ENCODE assay signal across 34 mouse cellular contexts in the genomic region with DNA sequence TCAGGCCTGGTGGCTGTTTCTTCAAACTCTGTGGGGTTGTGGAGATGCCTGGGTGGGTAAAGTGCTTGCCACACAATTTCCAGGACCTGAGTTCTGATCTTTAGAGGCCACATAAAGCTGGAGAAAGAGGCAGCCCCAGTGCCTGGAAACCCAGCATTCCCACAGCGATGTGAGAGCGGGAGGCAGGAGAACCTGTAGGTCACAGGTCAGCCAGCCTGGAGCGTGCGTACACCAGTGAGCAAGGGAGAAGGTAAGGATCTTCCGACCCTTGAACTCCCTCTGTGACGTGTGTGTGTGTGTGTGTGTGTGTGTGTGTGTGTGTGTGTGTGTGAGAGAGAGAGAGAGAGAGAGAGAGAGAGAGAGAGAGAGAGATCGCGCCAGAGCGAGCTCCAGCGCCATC. TPM values are rescaled to one million over a fixed set of nuclear protein-coding genes. Genes with fewer than 3 reads are reported as not detected.
DNase-seq lines count a peak whose midpoint lies in the region; ATAC-seq and TF ChIP-seq lines count a peak whose summit lies in the region.
"Had no signal": no experiment of that assay in that cellular context is flagged by ENCODE, and none has a peak within 500 bp of the region (broad histone marks: within the 10 kb centered on the region; RNA-seq: fewer than 3 reads in every experiment).

No protein-coding gene starts in this region.

- H3K36me3 ChIP-seq in heart, embryonic 13.5 days, result no peaks in the 10 kb centered on the region
- no peaks in the 10 kb centered on the region for H3K36me3 ChIP-seq in liver, adult 2 months (ENCODE audit: control insufficient read depth, insufficient read depth, low read length)
- H3K36me3 ChIP-seq in liver, embryonic 11.5 days (ENCODE audit: control insufficient read depth, insufficient read depth, low read length), result no peaks in the 10 kb centered on the region
- H3K36me3 ChIP-seq in ES-Bruce4 (ENCODE audit: control insufficient read depth, insufficient read depth, low read length, poor library complexity, severe bottlenecking), result no peaks in the 10 kb centered on the region
- H3K36me3 ChIP-seq in limb, embryonic 11.5 days (ENCODE audit: control insufficient read depth, insufficient read depth, low read length), result no peaks in the 10 kb centered on the region
- H3K36me3 ChIP-seq: embryonic facial prominence, embryonic 10.5 days; embryonic facial prominence, embryonic 13.5 days; forebrain, embryonic 12.5 days; forebrain, embryonic 15.5 days; G1E; heart, embryonic 15.5 days; hindbrain, embryonic 13.5 days had no signal

- H3K4me3 ChIP-seq in heart, embryonic 13.5 days, result no peak overlapping the region
- H3K4me3 ChIP-seq in liver, adult 2 months (ENCODE audit: insufficient read depth, low read depth, low read length), result no peak overlapping the region
- no peak overlapping the region for H3K4me3 ChIP-seq in liver, embryonic 11.5 days (ENCODE audit: low read depth, low read length)
- peak overlapping the region; percentile 56 for H3K4me3 ChIP-seq in ES-Bruce4 (ENCODE audit: low read depth, low read length)
- no peak overlapping the region for H3K4me3 ChIP-seq in limb, embryonic 11.5 days (ENCODE audit: low read depth, low read length)
- H3K4me3 ChIP-seq: embryonic facial prominence, embryonic 10.5 days; embryonic facial prominence, embryonic 13.5 days; erythroblast, embryonic 14.5 days; forebrain, embryonic 12.5 days; forebrain, embryonic 15.5 days; heart, embryonic 15.5 days; hindbrain, embryonic 10.5 days; hindbrain, embryonic 13.5 days had no signal

- no peak overlapping the region for H3K4me2 ChIP-seq in heart, embryonic 13.5 days
- H3K4me2 ChIP-seq in liver, embryonic 11.5 days, result no peak overlapping the region
- no peak overlapping the region for H3K4me2 ChIP-seq in limb, embryonic 11.5 days (ENCODE audit: low read depth, severe bottlenecking)
- H3K4me2 ChIP-seq: embryonic facial prominence, embryonic 13.5 days; forebrain, embryonic 12.5 days; forebrain, embryonic 15.5 days; heart, embryonic 11.5 days; heart, embryonic 15.5 days; hindbrain, embryonic 13.5 days had no signal

- no peak for ATAC-seq in heart, embryonic 13.5 days (ENCODE audit: extremely low read depth, insufficient number of reproducible peaks, low FRiP score, low TSS enrichment)
- no peak for ATAC-seq in liver, embryonic 11.5 days (replicated peaks; ENCODE audit: low FRiP score)
- no peak for ATAC-seq in limb, embryonic 11.5 days (ENCODE audit: insufficient number of reproducible peaks, low FRiP score, low TSS enrichment, low read depth)
- ATAC-seq: forebrain, embryonic 15.5 days; hindbrain, postnatal 0 days; inflammation-experienced regulatory T-cells, adult 6 months; Patski had no signal

- H3K9me3 ChIP-seq in heart, embryonic 13.5 days, result no peaks in the 10 kb centered on the region
- H3K9me3 ChIP-seq in liver, embryonic 11.5 days (ENCODE audit: control insufficient read depth, low read length), result no peaks in the 10 kb centered on the region
- no peaks in the 10 kb centered on the region for H3K9me3 ChIP-seq in ES-Bruce4 (replicated peaks; ENCODE audit: control insufficient read depth, insufficient read depth, low read length, poor library complexity, severe bottlenecking)
- no peaks in the 10 kb centered on the region for H3K9me3 ChIP-seq in limb, embryonic 11.5 days (ENCODE audit: control insufficient read depth, low read length)
- H3K9me3 ChIP-seq: embryonic facial prominence, embryonic 10.5 days; embryonic facial prominence, embryonic 13.5 days; forebrain, embryonic 12.5 days; forebrain, embryonic 15.5 days; heart, embryonic 15.5 days; hindbrain, embryonic 10.5 days; hindbrain, embryonic 13.5 days had no signal

- H3K9ac ChIP-seq in heart, embryonic 13.5 days, result peak overlapping the region; percentile 33; the same call in 1 of the 2 replicates
- H3K9ac ChIP-seq in liver, adult 2 months (ENCODE audit: low read depth, low read length), result no peak overlapping the region
- no peak overlapping the region for H3K9ac ChIP-seq in liver, embryonic 11.5 days (ENCODE audit: low read depth, low read length)
- 0 out of 2 replicates have a peak overlapping the region, but pooled peaks have one; percentile 18 for H3K9ac ChIP-seq in ES-Bruce4 (ENCODE audit: low read depth, poor library complexity, severe bottlenecking)
- H3K9ac ChIP-seq in limb, embryonic 11.5 days (ENCODE audit: low read length), result no peak overlapping the region
- H3K9ac ChIP-seq: embryonic facial prominence, embryonic 13.5 days; forebrain, embryonic 12.5 days; forebrain, embryonic 15.5 days; heart, embryonic 15.5 days; hindbrain, embryonic 13.5 days had no signal

- H3K4me1 ChIP-seq in heart, embryonic 13.5 days, result peaks cover 100% of the 10 kb centered on the region
- H3K4me1 ChIP-seq in liver, adult 2 months (ENCODE audit: control insufficient read depth, insufficient read depth, low read length), result peaks cover 3% of the 10 kb centered on the region
- peaks cover 18% of the 10 kb centered on the region for H3K4me1 ChIP-seq in liver, embryonic 11.5 days (replicated peaks; ENCODE audit: control insufficient read depth, insufficient read depth, low read length)
- peaks cover 15% of the 10 kb centered on the region for H3K4me1 ChIP-seq in ES-Bruce4 (ENCODE audit: control insufficient read depth, insufficient read depth, low read length)
- H3K4me1 ChIP-seq in limb, embryonic 11.5 days (ENCODE audit: control insufficient read depth, insufficient read depth, low read length), result peaks cover 77% of the 10 kb centered on the region

- no peak overlapping the region for H3K27ac ChIP-seq in heart, embryonic 13.5 days (replicated peaks)
- H3K27ac ChIP-seq in liver, adult 2 months (replicated peaks; ENCODE audit: insufficient read depth, low read depth, low read length), result no peak overlapping the region
- H3K27ac ChIP-seq in liver, embryonic 11.5 days (ENCODE audit: low read depth, low read length), result no peak overlapping the region
- no peak overlapping the region for H3K27ac ChIP-seq in ES-Bruce4 (ENCODE audit: insufficient read depth, low read length)
- H3K27ac ChIP-seq in limb, embryonic 11.5 days (replicated peaks; ENCODE audit: low read depth, low read length), result no peak overlapping the region
- H3K27ac ChIP-seq: embryonic facial prominence, embryonic 10.5 days; embryonic facial prominence, embryonic 13.5 days; forebrain, embryonic 12.5 days; forebrain, embryonic 15.5 days; heart, embryonic 15.5 days; hindbrain, embryonic 10.5 days; hindbrain, embryonic 13.5 days; hindbrain, postnatal 0 days had no signal

- TF ChIP-seq POLR2A in liver, adult 2 months (IDR thresholded peaks at IDR 0.05; ENCODE audit: extremely low read depth, insufficient read depth, low read length), result no peak
- TF ChIP-seq POLR2A in ES-Bruce4 (IDR thresholded peaks at IDR 0.05; ENCODE audit: insufficient read depth, low read length), result no peak

- H3K79me2 ChIP-seq in liver, adult 2 months (ENCODE audit: control insufficient read depth, insufficient read depth, low read length), result peaks cover 35% of the 10 kb centered on the region; the same call in 1 of the 2 replicates

- no peaks in the 10 kb centered on the region for H3K27me3 ChIP-seq in heart, embryonic 13.5 days (replicated peaks)
- H3K27me3 ChIP-seq in liver, adult 2 months (ENCODE audit: control insufficient read depth, insufficient read depth, low read length), result no peaks in the 10 kb centered on the region
- H3K27me3 ChIP-seq in liver, embryonic 11.5 days (replicated peaks; ENCODE audit: control insufficient read depth, insufficient read depth, low read length), result peaks cover 9% of the 10 kb centered on the region
- no peaks in the 10 kb centered on the region for H3K27me3 ChIP-seq in ES-Bruce4 (ENCODE audit: control insufficient read depth, insufficient read depth, low read length, poor library complexity, severe bottlenecking)
- no peaks in the 10 kb centered on the region for H3K27me3 ChIP-seq in limb, embryonic 11.5 days (ENCODE audit: control insufficient read depth, insufficient read depth, low read length)
- H3K27me3 ChIP-seq: CH12.LX; embryonic facial prominence, embryonic 13.5 days; forebrain, embryonic 12.5 days; forebrain, embryonic 15.5 days; heart, embryonic 15.5 days; hindbrain, embryonic 13.5 days; Patski had no signal

- WGBS in heart, embryonic 13.5 days, result 80% methylated on average over 10 of the region's 10 CpGs
- WGBS in liver, adult 2 months, result 55% methylated on average over 10 of the region's 10 CpGs
- 65% methylated on average over 10 of the region's 10 CpGs for WGBS in liver, embryonic 11.5 days
- WGBS in limb, embryonic 11.5 days, result 58% methylated on average over 10 of the region's 10 CpGs

- TF ChIP-seq EP300 in ES-Bruce4 (IDR thresholded peaks at IDR 0.05; ENCODE audit: insufficient read depth, low read depth, low read length), result no peak

- no peak for TF ChIP-seq CTCF in liver, adult 2 months (IDR thresholded peaks at IDR 0.05; ENCODE audit: low read depth, low read length)
- TF ChIP-seq CTCF in ES-Bruce4 (IDR thresholded peaks at IDR 0.05; ENCODE audit: low read depth, low read length), result no peak

- DNase-seq in heart, adult 18-20 months, result no peak
- DNase-seq in liver, adult 2 months (ENCODE audit: extremely low read depth, low read depth, low spot score), result peak; percentile 44
- DNase-seq in liver, embryonic 11.5 days (ENCODE audit: low spot score), result no peak
- peak; percentile 35 for DNase-seq in limb, embryonic 11.5 days (ENCODE audit: low spot score)
- DNase-seq in adrenal gland, adult 18-20 months (ENCODE audit: low spot score in 2 of 2), result no peak
- DNase-seq in adrenal gland, adult 8-10 months, result no peak
- DNase-seq: adrenal gland, adult 2 months; adrenal gland, postnatal 25 days; B cell, adult 2 months; cerebellum, adult 11-12 months; cerebellum, adult 9-10 months; cerebellum, postnatal 14 days; gastrocnemius, postnatal 10 days; gastrocnemius, postnatal 36 days; heart, postnatal 10 days; heart, postnatal 36 days; kidney, adult 11 months had no signal

RNA-seq across cellular contexts. Expression of gene Tead1, which starts 14.4 kb away (rescaled TPM):
- 25.2 and 29.3 TPM in 2 replicates for polyA plus RNA-seq in heart, embryonic 13.5 days (2015; fragmentation: Nextera tagmentation; extraction: Ambion mirVana)
- total RNA-seq in heart, adult 18-20 months (2021), result 100 to 1,000 TPM; 152 to 155 TPM
- 4.1 and 5.9 TPM in 2 replicates for total RNA-seq in liver, adult 2 months (2014; rRNA removed)
- polyA plus RNA-seq in liver, adult 2 months (2012; rRNA removed), result 2.2 and 2.3 TPM in 2 replicates
- 6.7 and 7.4 TPM in 2 replicates for polyA plus RNA-seq in liver, embryonic 11.5 days (2014; fragmentation: Nextera tagmentation; extraction: Ambion mirVana)
- polyA plus RNA-seq in ES-Bruce4 (2011; ENCODE audit: insufficient read depth, insufficient read length, low read depth, missing spikeins), result 210 and 214 TPM in 2 replicates
- polyA plus RNA-seq in limb, embryonic 11.5 days (2014; fragmentation: Nextera tagmentation; extraction: Ambion mirVana), result 17.8 and 18.3 TPM in 2 replicates
- total RNA-seq in adrenal gland, adult 18-20 months (2021), result 100 to 1,000 TPM; 103 to 120 TPM
- 10 to 100 TPM; 73.4 to 82.7 (median 78.7) TPM for total RNA-seq in adrenal gland, adult 8-10 months (2022)
- total RNA-seq: CH12.LX; granulocyte monocyte progenitor cell, adult 5-6 weeks had no signal
- polyA plus RNA-seq: erythroblast, embryonic 14.5 days; G1E had no signal

Comparison
In these comparisons a context has a peak if more than half of its experiments do, and no peak if none do; other contexts are left out.
1. DNase-seq: peak in liver, adult 2 months (single experiment) and limb, embryonic 11.5 days (single experiment); none in heart, adult 18-20 months (0 of 2), liver, embryonic 11.5 days (single experiment), adrenal gland, adult 18-20 months (0 of 2) and adrenal gland, adult 8-10 months (single experiment).
2. H3K9ac ChIP-seq: peak in heart, embryonic 13.5 days (single experiment) and ES-Bruce4 (single experiment); none in liver, adult 2 months (single experiment), liver, embryonic 11.5 days (single experiment) and limb, embryonic 11.5 days (single experiment).